Mouse (Mus musculus): ENCODE measurements around the gene Pgp. TPM values are rescaled to one million over a fixed set of nuclear protein-coding genes. Genes with fewer than 3 reads are reported as not detected.

The Pgp gene
- polyA plus RNA-seq, 1 experiment, result 31.6 TPM

GRCm38 (mm10) chr17:24461580-24461979, 8.6 kb upstream of the Pgp start:
- WGBS, result 61% methylated on average over 2 of the region's 2 CpGs
- no peak for DNase-seq (ENCODE audit: low read depth in 1 of 2, low spot score in 2 of 2)
- TF ChIP-seq CTCF (IDR thresholded peaks at IDR 0.05; ENCODE audit: extremely low read depth, insufficient read depth, insufficient read length, insufficient replicate concordance) (no peak), POLR2A (IDR thresholded peaks at IDR 0.05; ENCODE audit: low read depth, low read length) (no peak)

GRCm38 (mm10) chr17:24462932-24463331, 7.3 kb upstream of the Pgp start:
- no peak overlapping the region for H3K4me3 ChIP-seq (ENCODE audit: extremely low read depth, insufficient read depth, insufficient read length)
- no peak for TF ChIP-seq POLR2A (IDR thresholded peaks at IDR 0.05; ENCODE audit: low read depth, low read length)
- TF ChIP-seq CTCF (IDR thresholded peaks at IDR 0.05; ENCODE audit: extremely low read depth, insufficient read depth, insufficient read length, insufficient replicate concordance), result no peak
- H3K36me3 ChIP-seq (ENCODE audit: control insufficient read depth, insufficient read depth, low read length), result no peaks in the 10 kb centered on the region
- no peaks in the 10 kb centered on the region for H3K27me3 ChIP-seq (ENCODE audit: control insufficient read depth, insufficient read depth, low read length)
- H3K4me1 ChIP-seq (ENCODE audit: control insufficient read depth, insufficient read depth, insufficient read length), result no peaks in the 10 kb centered on the region
- no peak overlapping the region for H3K27ac ChIP-seq (ENCODE audit: insufficient read depth, low read length)
- WGBS, result 100% methylated on average over 1 of the region's 1 CpGs
- DNase-seq (ENCODE audit: low read depth in 1 of 2, low spot score in 2 of 2), result no peak

More at GRCm38 (mm10) chr17:24461580-24461979, 8.6 kb upstream of the Pgp start:
- Histone ChIP-seq H3K4me3 (ENCODE audit: extremely low read depth, insufficient read depth, insufficient read length) (no peak overlapping the region), H3K36me3 (ENCODE audit: control insufficient read depth, insufficient read depth, low read length) (no peaks in the 10 kb centered on the region), H3K27ac (ENCODE audit: insufficient read depth, low read length) (no peak overlapping the region), H3K27me3 (ENCODE audit: control insufficient read depth, insufficient read depth, low read length) (no peaks in the 10 kb centered on the region), H3K4me1 (ENCODE audit: control insufficient read depth, insufficient read depth, insufficient read length) (no peaks in the 10 kb centered on the region)

GRCm38 (mm10) chr17:24463374-24464133, 6.6 kb upstream of the Pgp start:
- Histone ChIP-seq H3K4me3 (ENCODE audit: extremely low read depth, insufficient read depth, insufficient read length) (no peak overlapping the region), H3K36me3 (ENCODE audit: control insufficient read depth, insufficient read depth, low read length) (no peaks in the 10 kb centered on the region), H3K27ac (ENCODE audit: insufficient read depth, low read length) (no peak overlapping the region), H3K27me3 (ENCODE audit: control insufficient read depth, insufficient read depth, low read length) (no peaks in the 10 kb centered on the region), H3K4me1 (ENCODE audit: control insufficient read depth, insufficient read depth, insufficient read length) (no peaks in the 10 kb centered on the region)
- WGBS, result 41% methylated on average over 6 of the region's 6 CpGs
- TF ChIP-seq CTCF (IDR thresholded peaks at IDR 0.05; ENCODE audit: extremely low read depth, insufficient read depth, insufficient read length, insufficient replicate concordance), result no peak
- no peak for TF ChIP-seq POLR2A (IDR thresholded peaks at IDR 0.05; ENCODE audit: low read depth, low read length)
- no peak for DNase-seq (ENCODE audit: low read depth in 1 of 2, low spot score in 2 of 2)

- H3K4me3 ChIP-seq (ENCODE audit: extremely low read depth, insufficient read depth, insufficient read length), result no peak overlapping the region
- no peak for DNase-seq (ENCODE audit: low read depth in 1 of 2, low spot score in 2 of 2)
- no peaks in the 10 kb centered on the region for H3K27me3 ChIP-seq (ENCODE audit: control insufficient read depth, insufficient read depth, low read length)
- peaks cover 12% of the 10 kb centered on the region for H3K4me1 ChIP-seq (ENCODE audit: control insufficient read depth, insufficient read depth, insufficient read length)
- no peaks in the 10 kb centered on the region for H3K36me3 ChIP-seq (ENCODE audit: control insufficient read depth, insufficient read depth, low read length)
- TF ChIP-seq POLR2A (IDR thresholded peaks at IDR 0.05; ENCODE audit: low read depth, low read length) (no peak), CTCF (IDR thresholded peaks at IDR 0.05; ENCODE audit: extremely low read depth, insufficient read depth, insufficient read length, insufficient replicate concordance) (no peak)
- 96% methylated on average over 5 of the region's 5 CpGs for WGBS
- H3K27ac ChIP-seq (ENCODE audit: insufficient read depth, low read length), result no peak overlapping the region
Measured at GRCm38 (mm10) chr17:24468636-24469246, 1.5 kb upstream of the Pgp start.

GRCm38 (mm10) chr17:24469336-24469909, 769 bp upstream of the Pgp start:
- H3K4me1 ChIP-seq (ENCODE audit: control insufficient read depth, insufficient read depth, insufficient read length), result peaks cover 12% of the 10 kb centered on the region
- TF ChIP-seq POLR2A (IDR thresholded peaks at IDR 0.05; ENCODE audit: low read depth, low read length), result no peak
- no peak for TF ChIP-seq CTCF (IDR thresholded peaks at IDR 0.05; ENCODE audit: extremely low read depth, insufficient read depth, insufficient read length, insufficient replicate concordance)
- no peaks in the 10 kb centered on the region for H3K27me3 ChIP-seq (ENCODE audit: control insufficient read depth, insufficient read depth, low read length)
- WGBS, result 19% methylated on average over 7 of the region's 7 CpGs
- no peak for DNase-seq (ENCODE audit: low read depth in 1 of 2, low spot score in 2 of 2)
- peak overlapping the region; percentile 93 for H3K4me3 ChIP-seq (ENCODE audit: extremely low read depth, insufficient read depth, insufficient read length)
- peak overlapping the region; percentile 96 for H3K27ac ChIP-seq (ENCODE audit: insufficient read depth, low read length)
- no peaks in the 10 kb centered on the region for H3K36me3 ChIP-seq (ENCODE audit: control insufficient read depth, insufficient read depth, low read length)

- DNase-seq (ENCODE audit: low read depth in 1 of 2, low spot score in 2 of 2), result no peak
- peak overlapping the region; percentile 66 for H3K27ac ChIP-seq (ENCODE audit: insufficient read depth, low read length)
- TF ChIP-seq CTCF (IDR thresholded peaks at IDR 0.05; ENCODE audit: extremely low read depth, insufficient read depth, insufficient read length, insufficient replicate concordance), result no peak
- no peak for TF ChIP-seq POLR2A (IDR thresholded peaks at IDR 0.05; ENCODE audit: low read depth, low read length)
- H3K27me3 ChIP-seq (ENCODE audit: control insufficient read depth, insufficient read depth, low read length), result no peaks in the 10 kb centered on the region
- H3K4me1 ChIP-seq (ENCODE audit: control insufficient read depth, insufficient read depth, insufficient read length), result peaks cover 12% of the 10 kb centered on the region
- WGBS, result 2% methylated on average over 68 of the region's 68 CpGs
- peak overlapping the region; percentile 90 for H3K4me3 ChIP-seq (ENCODE audit: extremely low read depth, insufficient read depth, insufficient read length)
- H3K36me3 ChIP-seq (ENCODE audit: control insufficient read depth, insufficient read depth, low read length), result peaks cover 9% of the 10 kb centered on the region
Measured at GRCm38 (mm10) chr17:24470701-24471527, 722 bp downstream of the Pgp start.
